Mouse (Mus musculus): ENCODE data around the gene Cited2. TPM values are rescaled to one million over a fixed set of nuclear protein-coding genes. Genes with fewer than 3 reads are reported as not detected.

The Cited2 gene
- polyA plus RNA-seq (2016; fragmentation: Nextera tagmentation; extraction: Ambion mirVana), result 96.7 and 103 TPM in 2 replicates

- under 1% methylated on average over 55 of the region's 55 CpGs for WGBS
- no peaks in the 10 kb centered on the region for H3K27me3 ChIP-seq
These were observed at the start of gene Cited2 for GRCm38 (mm10) chr10:17722653-17723410. Gene Cited2, plus strand, starts transcription at chr10:17723218.

GRCm38 (mm10) chr10:17674454-17674853, 48.6 kb upstream of the Cited2 start:
- no peaks in the 10 kb centered on the region for H3K9me3 ChIP-seq
- H3K9ac ChIP-seq (replicated peaks), result no peak overlapping the region
- H3K4me1 ChIP-seq, result no peaks in the 10 kb centered on the region
- no peak overlapping the region for H3K4me2 ChIP-seq (replicated peaks)
- H3K27me3 ChIP-seq, result no peaks in the 10 kb centered on the region
- H3K4me3 ChIP-seq, result no peak overlapping the region
- no peak for ATAC-seq (ENCODE audit: low FRiP score, low read depth)
- 90% methylated on average over 5 of the region's 5 CpGs for WGBS
- H3K36me3 ChIP-seq, result no peaks in the 10 kb centered on the region
- no peak overlapping the region for H3K27ac ChIP-seq (replicated peaks)

More at GRCm38 (mm10) chr10:17722653-17723410, at the start of gene Cited2:
- peak; percentile 83 for ATAC-seq (ENCODE audit: low FRiP score, low read depth)
- Histone ChIP-seq H3K9ac (replicated peaks) (peak within 1 kb of the TSS; percentile 95), H3K27ac (replicated peaks) (peak within 1 kb of the TSS; percentile 99), H3K4me3 (peak within 1 kb of the TSS; percentile 94), H3K36me3 (no peaks in the 10 kb centered on the region), H3K4me1 (peaks cover 21% of the 10 kb centered on the region), H3K9me3 (no peaks in the 10 kb centered on the region), H3K4me2 (replicated peaks) (peak within 1 kb of the TSS; percentile 69)

GRCm38 (mm10) chr10:17674869-17675268, 48.1 kb upstream of the Cited2 start:
- Histone ChIP-seq H3K36me3 (no peaks in the 10 kb centered on the region), H3K9ac (replicated peaks) (no peak overlapping the region), H3K27ac (replicated peaks) (no peak overlapping the region), H3K4me2 (replicated peaks) (no peak overlapping the region), H3K9me3 (no peaks in the 10 kb centered on the region), H3K4me3 (no peak overlapping the region), H3K4me1 (no peaks in the 10 kb centered on the region), H3K27me3 (no peaks in the 10 kb centered on the region)
- 89% methylated on average over 2 of the region's 2 CpGs for WGBS
- ATAC-seq (ENCODE audit: low FRiP score, low read depth), result no peak

- H3K4me1 ChIP-seq, result no peaks in the 10 kb centered on the region
- ATAC-seq (ENCODE audit: low FRiP score, low read depth), result no peak
- H3K4me3 ChIP-seq, result no peak overlapping the region
- no peak overlapping the region for H3K4me2 ChIP-seq (replicated peaks)
- H3K36me3 ChIP-seq, result no peaks in the 10 kb centered on the region
- 90% methylated on average over 3 of the region's 3 CpGs for WGBS
- no peak overlapping the region for H3K9ac ChIP-seq (replicated peaks)
- H3K27ac ChIP-seq (replicated peaks), result no peak overlapping the region
- no peaks in the 10 kb centered on the region for H3K9me3 ChIP-seq
- no peaks in the 10 kb centered on the region for H3K27me3 ChIP-seq
These were observed 46.6 kb upstream of the Cited2 start for GRCm38 (mm10) chr10:17676464-17676863.

GRCm38 (mm10) chr10:17677308-17677707, 45.7 kb upstream of the Cited2 start:
- 86% methylated on average over 4 of the region's 4 CpGs for WGBS
- Histone ChIP-seq H3K4me2 (replicated peaks) (no peak overlapping the region), H3K27ac (replicated peaks) (no peak overlapping the region), H3K4me3 (no peak overlapping the region), H3K27me3 (no peaks in the 10 kb centered on the region), H3K9ac (replicated peaks) (no peak overlapping the region), H3K4me1 (no peaks in the 10 kb centered on the region), H3K9me3 (no peaks in the 10 kb centered on the region), H3K36me3 (no peaks in the 10 kb centered on the region)
- no peak for ATAC-seq (ENCODE audit: low FRiP score, low read depth)

GRCm38 (mm10) chr10:17680432-17681382, 42.3 kb upstream of the Cited2 start:
- WGBS, result 81% methylated on average over 8 of the region's 8 CpGs
- Histone ChIP-seq H3K4me1 (no peaks in the 10 kb centered on the region), H3K27ac (replicated peaks) (no peak overlapping the region), H3K9ac (replicated peaks) (no peak overlapping the region), H3K27me3 (no peaks in the 10 kb centered on the region), H3K9me3 (no peaks in the 10 kb centered on the region), H3K4me2 (replicated peaks) (no peak overlapping the region), H3K4me3 (no peak overlapping the region), H3K36me3 (no peaks in the 10 kb centered on the region)
- ATAC-seq (ENCODE audit: low FRiP score, low read depth), result no peak

- Histone ChIP-seq H3K9me3 (no peaks in the 10 kb centered on the region), H3K9ac (replicated peaks) (no peak overlapping the region), H3K27me3 (no peaks in the 10 kb centered on the region), H3K4me1 (no peaks in the 10 kb centered on the region), H3K27ac (replicated peaks) (no peak overlapping the region), H3K4me3 (no peak overlapping the region), H3K4me2 (replicated peaks) (no peak overlapping the region), H3K36me3 (no peaks in the 10 kb centered on the region)
- 86% methylated on average over 2 of the region's 2 CpGs for WGBS
- ATAC-seq (ENCODE audit: low FRiP score, low read depth), result no peak
These were observed 41.6 kb upstream of the Cited2 start for GRCm38 (mm10) chr10:17681386-17681785.

GRCm38 (mm10) chr10:17683852-17684428, 39.1 kb upstream of the Cited2 start:
- Histone ChIP-seq H3K4me1 (no peaks in the 10 kb centered on the region), H3K9me3 (no peaks in the 10 kb centered on the region), H3K27ac (replicated peaks) (no peak overlapping the region), H3K36me3 (no peaks in the 10 kb centered on the region), H3K27me3 (no peaks in the 10 kb centered on the region), H3K4me2 (replicated peaks) (no peak overlapping the region), H3K9ac (replicated peaks) (no peak overlapping the region), H3K4me3 (no peak overlapping the region)
- no peak for ATAC-seq (ENCODE audit: low FRiP score, low read depth)
- 78% methylated on average over 6 of the region's 6 CpGs for WGBS

- WGBS, result 65% methylated on average over 4 of the region's 4 CpGs
These were observed 33.2 kb upstream of the Cited2 start for GRCm38 (mm10) chr10:17689806-17690205.

GRCm38 (mm10) chr10:17691709-17692108, 31.3 kb upstream of the Cited2 start:
- no peak overlapping the region for H3K9ac ChIP-seq (replicated peaks)
- no peaks in the 10 kb centered on the region for H3K9me3 ChIP-seq
- H3K36me3 ChIP-seq, result no peaks in the 10 kb centered on the region
- no peak for ATAC-seq (ENCODE audit: low FRiP score, low read depth)
- H3K4me2 ChIP-seq (replicated peaks), result no peak overlapping the region
- no peak overlapping the region for H3K27ac ChIP-seq (replicated peaks)
- H3K4me3 ChIP-seq, result no peak overlapping the region
- WGBS, result 87% methylated on average over 1 of the region's 1 CpGs
- H3K4me1 ChIP-seq, result no peaks in the 10 kb centered on the region
- no peaks in the 10 kb centered on the region for H3K27me3 ChIP-seq

More at GRCm38 (mm10) chr10:17689806-17690205, 33.2 kb upstream of the Cited2 start:
- Histone ChIP-seq H3K27me3 (no peaks in the 10 kb centered on the region), H3K4me1 (no peaks in the 10 kb centered on the region), H3K27ac (replicated peaks) (no peak overlapping the region), H3K4me2 (replicated peaks) (no peak overlapping the region), H3K36me3 (no peaks in the 10 kb centered on the region), H3K9ac (replicated peaks) (no peak overlapping the region), H3K9me3 (no peaks in the 10 kb centered on the region), H3K4me3 (no peak overlapping the region)
- no peak for ATAC-seq (ENCODE audit: low FRiP score, low read depth)

- H3K27ac ChIP-seq (replicated peaks), result no peak overlapping the region
- H3K36me3 ChIP-seq, result no peaks in the 10 kb centered on the region
- WGBS, result 86% methylated on average over 3 of the region's 3 CpGs
- no peaks in the 10 kb centered on the region for H3K27me3 ChIP-seq
- no peak overlapping the region for H3K9ac ChIP-seq (replicated peaks)
- H3K4me1 ChIP-seq, result no peaks in the 10 kb centered on the region
- no peak overlapping the region for H3K4me3 ChIP-seq
- no peak overlapping the region for H3K4me2 ChIP-seq (replicated peaks)
- no peak for ATAC-seq (ENCODE audit: low FRiP score, low read depth)
- H3K9me3 ChIP-seq, result no peaks in the 10 kb centered on the region
These were observed 27.2 kb upstream of the Cited2 start for GRCm38 (mm10) chr10:17695801-17696200.

Data from midbrain, embryonic 12.5 days (tissue).